26 mouse cellular contexts compared by ENCODE assay signal in the genomic region with DNA sequence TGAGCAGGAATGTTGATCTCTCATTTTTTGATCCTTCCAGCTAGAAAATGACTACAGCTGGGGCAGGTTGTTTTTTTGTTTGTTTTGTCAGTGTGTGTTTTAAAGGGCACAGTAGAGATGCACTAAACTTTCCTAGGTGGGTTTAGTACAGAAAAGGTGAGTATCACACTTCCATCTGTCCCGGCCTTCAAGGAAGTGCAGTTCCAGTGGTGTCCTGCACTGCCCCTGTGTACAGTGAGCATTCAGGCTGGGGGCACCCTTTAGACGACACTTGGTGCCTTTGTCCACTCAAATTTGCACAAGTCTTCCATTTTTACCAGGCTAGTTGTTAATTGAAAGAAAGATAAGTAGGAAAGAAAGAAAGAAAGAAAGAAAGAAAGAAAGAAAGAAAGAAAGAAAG.
DNase-seq lines count a peak whose midpoint lies in the region; ATAC-seq and TF ChIP-seq lines count a peak whose summit lies in the region.
"Had no signal": no experiment of that assay in that cellular context is flagged by ENCODE, and none has a peak within 500 bp of the region (broad histone marks: within the 10 kb centered on the region; RNA-seq: fewer than 3 reads in every experiment).

No protein-coding gene starts in this region.

- no peak overlapping the region for H3K4me2 ChIP-seq in kidney, embryonic 15.5 days
- H3K4me2 ChIP-seq: embryonic facial prominence, embryonic 13.5 days; embryonic facial prominence, embryonic 15.5 days; forebrain, embryonic 12.5 days had no signal

- no peaks in the 10 kb centered on the region for H3K27me3 ChIP-seq in kidney, embryonic 15.5 days
- H3K27me3 ChIP-seq in Patski = no peaks in the 10 kb centered on the region
- H3K27me3 ChIP-seq: CH12.LX; embryonic facial prominence, embryonic 13.5 days; embryonic facial prominence, embryonic 15.5 days; forebrain, embryonic 12.5 days had no signal

- peak; percentile 58 for DNase-seq in heart, adult 11 months
- DNase-seq in heart, adult 18-20 months = no peak
- no peak for DNase-seq in kidney, adult 8-10 months
- no peak for DNase-seq in Patski (ENCODE audit: low read depth, low spot score)
- DNase-seq: adrenal gland, adult 2 months; adrenal gland, postnatal 10 days; adrenal gland, postnatal 25 days; B cell, adult 2 months; cerebellum, adult 11 months; cerebellum, adult 18-20 months; cerebellum, adult 8-10 months; cerebellum, adult 9-11 months; cerebellum, postnatal 14 days; cerebellum, postnatal 36 days; embryo, embryonic 11 days had no signal

- no peaks in the 10 kb centered on the region for H3K36me3 ChIP-seq in kidney, embryonic 15.5 days
- H3K36me3 ChIP-seq: embryonic facial prominence, embryonic 13.5 days; embryonic facial prominence, embryonic 15.5 days; forebrain, embryonic 10.5 days; forebrain, embryonic 12.5 days; G1E had no signal

- 47% methylated on average over 2 of the region's 2 CpGs for WGBS in kidney, embryonic 15.5 days

- POLR2A ChIA-PET in Patski (lab: Charles Lee) = no interaction called here

- H3K9ac ChIP-seq in kidney, embryonic 15.5 days = no peak overlapping the region
- H3K9ac ChIP-seq: embryonic facial prominence, embryonic 13.5 days; embryonic facial prominence, embryonic 15.5 days; forebrain, embryonic 12.5 days had no signal

- no peak overlapping the region for H3K4me3 ChIP-seq in kidney, embryonic 15.5 days (replicated peaks)
- H3K4me3 ChIP-seq: embryonic facial prominence, embryonic 13.5 days; embryonic facial prominence, embryonic 15.5 days; erythroblast, embryonic 14.5 days; forebrain, embryonic 10.5 days; forebrain, embryonic 12.5 days had no signal

- H3K4me1 ChIP-seq in kidney, embryonic 15.5 days = peaks cover 13% of the 10 kb centered on the region
- H3K4me1 ChIP-seq: embryonic facial prominence, embryonic 13.5 days; embryonic facial prominence, embryonic 15.5 days; forebrain, embryonic 12.5 days had no signal

- 0 out of 2 replicates have a peak overlapping the region, but pooled peaks have one; percentile 1 for H3K27ac ChIP-seq in kidney, embryonic 15.5 days
- H3K27ac ChIP-seq: embryonic facial prominence, embryonic 13.5 days; embryonic facial prominence, embryonic 15.5 days; forebrain, embryonic 10.5 days; forebrain, embryonic 12.5 days had no signal

- TF ChIP-seq CTCF in Patski (IDR thresholded peaks at IDR 0.05) = no peak

- peak; percentile 52; the same call in 1 of the 2 replicates for ATAC-seq in kidney, embryonic 15.5 days (replicated peaks; ENCODE audit: low FRiP score)
- peak; percentile 35 for ATAC-seq in Patski
- ATAC-seq: CD4-positive, CD25-positive, alpha-beta regulatory T cell, adult 4 months; forebrain, embryonic 14.5 days; forebrain, embryonic 16.5 days had no signal

- in situ Hi-C loops in Patski (cut with MboI; ENCODE audit: low pct_unique_long_range_greater_than_20kb) = no loop called here

- CTCF ChIA-PET in Patski (lab: Charles Lee) = interaction anchor here (0.8 kb wide), 1 partner anchor 26 kb away, joined by 3 read pairs; no protein-coding TSS in a partner anchor

- H3K9me3 ChIP-seq in kidney, embryonic 15.5 days (replicated peaks) = no peaks in the 10 kb centered on the region
- H3K9me3 ChIP-seq: embryonic facial prominence, embryonic 13.5 days; embryonic facial prominence, embryonic 15.5 days; forebrain, embryonic 10.5 days; forebrain, embryonic 12.5 days; G1E had no signal
